ENCODE assay signal across 11 mouse cellular contexts in the genomic region with DNA sequence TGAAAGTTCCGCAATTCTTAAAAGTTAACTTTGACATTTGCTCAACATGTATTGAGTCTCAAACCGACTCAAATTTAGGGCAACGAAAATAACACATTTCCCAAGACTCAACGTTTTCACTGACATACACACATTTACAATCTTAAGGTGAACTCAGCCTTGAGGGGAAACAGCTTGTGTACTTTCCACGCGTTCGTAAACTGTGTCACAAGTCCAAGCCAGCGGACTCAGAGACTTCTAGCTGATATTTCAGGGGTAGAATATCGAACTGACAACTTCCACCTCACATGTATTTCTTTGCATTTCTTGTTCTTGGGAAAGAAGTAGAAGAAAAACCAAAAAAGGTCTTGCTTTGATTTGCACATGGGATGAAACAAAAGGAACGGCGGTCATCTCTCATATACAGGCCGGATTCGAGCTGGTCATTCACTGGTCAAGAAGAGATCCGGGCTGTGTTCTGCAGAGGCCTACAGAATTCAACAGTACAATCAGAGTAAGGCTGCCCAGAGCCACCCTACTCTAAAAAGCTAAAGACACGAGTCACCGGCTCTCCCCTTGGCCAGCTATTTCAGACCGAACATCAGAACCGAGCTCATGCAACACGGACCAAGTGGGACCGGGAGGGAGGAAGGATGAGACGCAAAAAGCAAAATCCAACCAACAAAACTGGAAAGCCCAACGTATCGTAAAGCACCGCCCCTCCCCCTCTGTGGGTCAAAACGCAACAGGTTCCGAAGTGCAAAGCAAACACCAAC. TPM values are rescaled to one million over a fixed set of nuclear protein-coding genes. Genes with fewer than 3 reads are reported as not detected.
DNase-seq lines count a peak whose midpoint lies in the region; ATAC-seq and TF ChIP-seq lines count a peak whose summit lies in the region.
"Had no signal": no experiment of that assay in that cellular context is flagged by ENCODE, and none has a peak within 500 bp of the region (broad histone marks: within the 10 kb centered on the region; RNA-seq: fewer than 3 reads in every experiment).

No protein-coding gene starts in this region.

- DNase-seq in heart, adult 11 months, result no peak
- peak; percentile 33 to 43 for DNase-seq in heart, postnatal 10 days
- peak; percentile 50 for DNase-seq in midbrain, embryonic 14.5 days
- DNase-seq in urinary bladder, postnatal 36 days (ENCODE audit: low spot score in 2 of 2), result no peak
- DNase-seq in cerebellum, postnatal 14 days, result no peak
- no peak for DNase-seq in layer of hippocampus, adult 8-10 months (ENCODE audit: low spot score in 2 of 2)
- DNase-seq: adrenal gland, adult 2 months; lung, postnatal 36 days had no signal

- H3K4me2 ChIP-seq in heart, embryonic 13.5 days, result peak overlapping the region; percentile 98; the same call in 1 of the 2 replicates
- peak overlapping the region; percentile 84 for H3K4me2 ChIP-seq in midbrain, embryonic 14.5 days (ENCODE audit: low read length)

- no peaks in the 10 kb centered on the region for H3K9me3 ChIP-seq in heart, embryonic 13.5 days
- no peaks in the 10 kb centered on the region for H3K9me3 ChIP-seq in midbrain, embryonic 14.5 days (ENCODE audit: control insufficient read depth, low read length)

- intact Hi-C loops in heart, postnatal 10 days (cut with DNase I), result loop anchor here (5.0 to 10.0 kb wide), 3 partner anchors 57 to 531 kb away; a partner anchor contains a TSS

- TF ChIP-seq POLR2A in cortical plate, adult 2 months (IDR thresholded peaks at IDR 0.05; ENCODE audit: extremely low read depth, insufficient read depth, low read length), result no peak

- peaks cover 90% of the 10 kb centered on the region for H3K27me3 ChIP-seq in heart, embryonic 13.5 days (replicated peaks)
- H3K27me3 ChIP-seq in midbrain, embryonic 14.5 days (ENCODE audit: control insufficient read depth, insufficient read depth, low read length), result peaks cover 28% of the 10 kb centered on the region

- ATAC-seq in heart, embryonic 13.5 days (ENCODE audit: extremely low read depth, insufficient number of reproducible peaks, low FRiP score, low TSS enrichment), result no peak
- no peak for ATAC-seq in midbrain, embryonic 14.5 days (ENCODE audit: low FRiP score, low TSS enrichment)

- no peak for TF ChIP-seq CTCF in cortical plate, adult 2 months (IDR thresholded peaks at IDR 0.05; ENCODE audit: extremely low read depth, insufficient read depth, low read length)

- no peak overlapping the region for H3K27ac ChIP-seq in heart, embryonic 13.5 days (replicated peaks)
- H3K27ac ChIP-seq in cortical plate, adult 2 months (ENCODE audit: insufficient read depth, low read length), result peak overlapping the region; percentile 22; the same call in 1 of the 2 replicates
- H3K27ac ChIP-seq in midbrain, embryonic 14.5 days (replicated peaks; ENCODE audit: low read depth, low read length), result peak overlapping the region; percentile 89
- H3K27ac ChIP-seq: gastrocnemius, adult 2 months had no signal

- peak overlapping the region; percentile 65 for H3K4me3 ChIP-seq in heart, embryonic 13.5 days
- peak overlapping the region; percentile 15 for H3K4me3 ChIP-seq in cortical plate, adult 2 months (ENCODE audit: insufficient read depth, low read length)
- peak overlapping the region; percentile 65 for H3K4me3 ChIP-seq in midbrain, embryonic 14.5 days (replicated peaks; ENCODE audit: low read depth, low read length)

- H3K36me3 ChIP-seq in heart, embryonic 13.5 days, result no peaks in the 10 kb centered on the region
- no peaks in the 10 kb centered on the region for H3K36me3 ChIP-seq in midbrain, embryonic 14.5 days (ENCODE audit: control insufficient read depth, insufficient read depth, low read length)

- H3K4me1 ChIP-seq in heart, embryonic 13.5 days, result peaks cover 38% of the 10 kb centered on the region
- no peaks in the 10 kb centered on the region for H3K4me1 ChIP-seq in cortical plate, adult 2 months (ENCODE audit: control insufficient read depth, insufficient read depth, low read length)
- H3K4me1 ChIP-seq in midbrain, embryonic 14.5 days (ENCODE audit: control insufficient read depth, insufficient read depth, low read length), result 0 out of 2 replicates have a peak, but pooled peaks cover 9% of the 10 kb centered on the region

- H3K9ac ChIP-seq in heart, embryonic 13.5 days, result no peak overlapping the region
- H3K9ac ChIP-seq in midbrain, embryonic 14.5 days (replicated peaks; ENCODE audit: low read length), result peak overlapping the region; percentile 80

- 2% methylated on average over 26 of the region's 26 CpGs for WGBS in heart, embryonic 13.5 days
- WGBS in midbrain, embryonic 14.5 days, result 2% methylated on average over 26 of the region's 26 CpGs

RNA-seq across cellular contexts. Expression of a gene that starts 2.9 kb away (rescaled TPM):
- 0.05 and 0.06 TPM in 2 replicates for polyA plus RNA-seq in heart, embryonic 13.5 days (2015; fragmentation: Nextera tagmentation; extraction: Ambion mirVana)
- polyA plus RNA-seq in cortical plate, adult 2 months (2012; rRNA removed), result 8.5 and 9.6 TPM in 2 replicates
- not detected for total RNA-seq in heart, postnatal 10 days (2021)
- 18.4 and 22.2 TPM in 2 replicates for polyA plus RNA-seq in midbrain, embryonic 14.5 days (2014; fragmentation: Nextera tagmentation; extraction: Ambion mirVana)
- 10 to 100 TPM in 2 of 4 experiments, 1 to 10 TPM in 2; 7.5 to 10.4 (median 9.3) TPM for total RNA-seq in layer of hippocampus, adult 8-10 months (2022)
- total RNA-seq: adrenal gland, adult 2 months; gastrocnemius, adult 2 months had no signal

RNA-seq across cellular contexts. Expression of a gene that starts 32.8 kb away (rescaled TPM):
- polyA plus RNA-seq in heart, embryonic 13.5 days (2015; fragmentation: Nextera tagmentation; extraction: Ambion mirVana), result not detected in 2 replicates
- not detected in 2 replicates for polyA plus RNA-seq in cortical plate, adult 2 months (2012; rRNA removed)
- not detected for total RNA-seq in heart, postnatal 10 days (2021)
- polyA plus RNA-seq in midbrain, embryonic 14.5 days (2014; fragmentation: Nextera tagmentation; extraction: Ambion mirVana), result not detected in 2 replicates
- not detected for total RNA-seq in layer of hippocampus, adult 8-10 months (2022)
- total RNA-seq: adrenal gland, adult 2 months; gastrocnemius, adult 2 months had no signal
- polyA plus RNA-seq: adrenal gland, adult 2 months had no signal

Comparison
In these comparisons a context has a peak if more than half of its experiments do, and no peak if none do; other contexts are left out.
1. DNase-seq: peak in heart, postnatal 10 days (2 of 2) and midbrain, embryonic 14.5 days (single experiment); none in heart, adult 11 months (single experiment), urinary bladder, postnatal 36 days (0 of 2), cerebellum, postnatal 14 days (0 of 2) and layer of hippocampus, adult 8-10 months (0 of 2).
2. H3K4me3 ChIP-seq: peak in every context shown above with its lines; median percentile 65 in heart, embryonic 13.5 days; 65 in midbrain, embryonic 14.5 days; 15 in cortical plate, adult 2 months.